28 mouse cellular contexts compared by ENCODE assay signal in genomic region chr7:28305641-28306040, GRCm38 (mm10). TPM values are rescaled to one million over a fixed set of nuclear protein-coding genes. Genes with fewer than 3 reads are reported as not detected.
DNase-seq lines count a peak whose midpoint lies in the region; ATAC-seq lines count a peak whose summit lies in the region.
"Had no signal": no experiment of that assay in that cellular context is flagged by ENCODE, and none has a peak within 500 bp of the region (broad histone marks: within the 10 kb centered on the region; RNA-seq: fewer than 3 reads in every experiment).

No protein-coding gene starts in this region.

- no peaks in the 10 kb centered on the region for H3K9me3 ChIP-seq in kidney, embryonic 14.5 days (ENCODE audit: control insufficient read depth, low read length)
- H3K9me3 ChIP-seq: forebrain, embryonic 10.5 days; G1E; heart, embryonic 12.5 days; hindbrain, embryonic 12.5 days; liver, embryonic 13.5 days; midbrain, embryonic 12.5 days had no signal

- no peak overlapping the region for H3K4me3 ChIP-seq in kidney, embryonic 14.5 days (ENCODE audit: low read length)
- H3K4me3 ChIP-seq: forebrain, embryonic 10.5 days; heart, embryonic 12.5 days; hindbrain, embryonic 12.5 days; liver, embryonic 13.5 days; midbrain, embryonic 12.5 days had no signal

- WGBS in kidney, embryonic 14.5 days: 90% methylated on average over 10 of the region's 10 CpGs

- no peak overlapping the region for H3K9ac ChIP-seq in kidney, embryonic 14.5 days (ENCODE audit: low read depth, low read length)
- H3K9ac ChIP-seq: heart, embryonic 12.5 days; hindbrain, embryonic 12.5 days; liver, embryonic 13.5 days; midbrain, embryonic 12.5 days had no signal

- DNase-seq in cerebellum, postnatal 10 days: peak; percentile 87 to 94
- no peak for DNase-seq in cerebellum, adult 9-11 months
- peak; percentile 60 for DNase-seq in kidney, adult 18-20 months
- DNase-seq in ovary, postnatal 36 days (ENCODE audit: low spot score): peak; percentile 24
- no peak for DNase-seq in ovary, postnatal 10 days (ENCODE audit: low spot score)
- no peak for DNase-seq in right cerebral cortex, postnatal 25 days
- DNase-seq: B cell, adult 2 months; cerebellum, adult 2 months; gastrocnemius, postnatal 14 days; heart, adult 18-20 months; heart, postnatal 10 days; liver, embryonic 13.5 days; lung, adult 2 months; lung, postnatal 14 days; right cerebral cortex, postnatal 14 days; spleen, adult 18-20 months; thymus, postnatal 14 days had no signal

- peaks cover under 1% of the 10 kb centered on the region; the same call in 1 of the 2 replicates for H3K4me1 ChIP-seq in kidney, embryonic 14.5 days (ENCODE audit: control insufficient read depth, insufficient read depth, low read length)

- H3K27me3 ChIP-seq in kidney, embryonic 14.5 days (ENCODE audit: control insufficient read depth, insufficient read depth, low read length): peaks cover 15% of the 10 kb centered on the region
- H3K27me3 ChIP-seq: CH12.LX, Patski had no signal

- H3K27ac ChIP-seq in kidney, embryonic 14.5 days (ENCODE audit: low read depth, low read length): no peak overlapping the region
- H3K27ac ChIP-seq: forebrain, embryonic 10.5 days; hindbrain, embryonic 12.5 days; kidney, postnatal 0 days; liver, embryonic 13.5 days; midbrain, embryonic 12.5 days had no signal

- no peak for ATAC-seq in kidney, embryonic 14.5 days (ENCODE audit: low FRiP score, low TSS enrichment)
- ATAC-seq: forebrain, embryonic 16.5 days; Patski had no signal

- no peak overlapping the region for H3K4me2 ChIP-seq in kidney, embryonic 14.5 days (replicated peaks; ENCODE audit: low read depth, low read length)
- H3K4me2 ChIP-seq: heart, embryonic 12.5 days; hindbrain, embryonic 12.5 days; liver, embryonic 13.5 days; midbrain, embryonic 12.5 days had no signal

- peaks cover 55% of the 10 kb centered on the region for H3K36me3 ChIP-seq in kidney, embryonic 14.5 days (ENCODE audit: control insufficient read depth, insufficient read depth, low read length)

RNA-seq across cellular contexts. Expression of gene Dll3, which starts 3.6 kb away (rescaled TPM):
- polyA plus RNA-seq in kidney, embryonic 14.5 days (2014; fragmentation: Nextera tagmentation; extraction: Ambion mirVana): 0.51 and 0.93 TPM in 2 replicates

RNA-seq across cellular contexts. Expression of gene Timm50, which starts 6.2 kb away (rescaled TPM):
- polyA plus RNA-seq in kidney, embryonic 14.5 days (2014; fragmentation: Nextera tagmentation; extraction: Ambion mirVana): 165 and 191 TPM in 2 replicates

RNA-seq across cellular contexts. Expression of gene Selenov, which starts 14.7 kb away (rescaled TPM):
- 0.26 TPM in 1 of 2 replicates, not detected in the other for polyA plus RNA-seq in kidney, embryonic 14.5 days (2014; fragmentation: Nextera tagmentation; extraction: Ambion mirVana)
- polyA plus RNA-seq: embryonic facial prominence, embryonic 11.5 days; G1E; heart, embryonic 12.5 days; liver, embryonic 13.5 days; lung, adult 2 months; Patski had no signal

RNA-seq across cellular contexts. Expression of gene Eid2b, which starts 28.1 kb away (rescaled TPM):
- 10.0 and 12.1 TPM in 2 replicates for polyA plus RNA-seq in kidney, embryonic 14.5 days (2014; fragmentation: Nextera tagmentation; extraction: Ambion mirVana)

RNA-seq across cellular contexts. Expression of gene Supt5, which starts 32.9 kb away (rescaled TPM):
- polyA plus RNA-seq in kidney, embryonic 14.5 days (2014; fragmentation: Nextera tagmentation; extraction: Ambion mirVana): 46.6 and 84.5 TPM in 2 replicates

Comparison
In these comparisons a context has a peak if more than half of its experiments do, and no peak if none do; other contexts are left out.
1. DNase-seq: peak in cerebellum, postnatal 10 days (2 of 2), kidney, adult 18-20 months (single experiment) and ovary, postnatal 36 days (single experiment); none in cerebellum, adult 9-11 months (single experiment), ovary, postnatal 10 days (single experiment) and right cerebral cortex, postnatal 25 days (single experiment).